Mouse (Mus musculus) left cerebral cortex, adult 18-20 months (tissue): ENCODE measurements at regions not wholly inside any gene's neighbourhood (a gene's known extent, or its start where the extent isn't known, plus 50 kb on each side); places are given as distances from the start of the nearest gene placed in this dataset.
"Not testable (repeated sequence)": the region's sequence is repeated elsewhere in the genome, so short reads cannot be mapped to it uniquely, and the experiment has no call there.

Source experiments
- DNase-seq, 2 experiments: peaks; one replicate each; pipeline ENCODE4 v3.0.0; 2021 to 2022; ENCODE audit warnings: low spot score in 2 of 2, mixed read lengths in 1 of 2

DNA sequence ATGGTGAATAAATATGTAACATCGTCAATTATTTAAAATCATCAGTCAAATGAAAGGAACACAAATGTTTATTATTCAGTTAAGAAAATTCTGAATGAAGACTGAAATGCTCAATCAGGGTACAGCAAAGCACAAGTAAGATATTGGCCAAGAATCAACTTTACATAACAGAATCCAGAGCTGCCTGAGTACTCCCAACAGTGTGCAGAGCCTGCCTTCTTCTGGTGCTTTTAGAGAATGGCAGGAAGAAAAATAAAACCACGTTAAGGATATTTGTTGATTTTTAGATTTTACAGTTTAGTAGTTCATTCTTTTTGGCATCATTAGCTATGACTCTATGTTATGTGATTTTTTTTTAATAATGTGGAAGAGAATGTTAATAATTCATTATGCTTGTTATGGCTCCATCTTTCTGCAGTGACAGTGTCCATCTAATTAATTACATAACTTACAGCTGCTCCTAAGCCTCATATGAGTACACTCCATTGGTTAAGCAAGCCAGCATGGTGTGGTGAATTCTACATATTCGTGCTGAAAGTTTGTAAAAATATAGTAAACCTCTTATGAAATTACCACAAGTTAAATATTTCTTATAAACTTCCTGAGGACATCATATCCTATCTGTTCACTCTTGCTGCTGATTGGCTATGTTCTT is 579.0 kb downstream of the Kcna4 start:
- DNase-seq = peak in 1 of 2 experiments; percentile 18

DNA sequence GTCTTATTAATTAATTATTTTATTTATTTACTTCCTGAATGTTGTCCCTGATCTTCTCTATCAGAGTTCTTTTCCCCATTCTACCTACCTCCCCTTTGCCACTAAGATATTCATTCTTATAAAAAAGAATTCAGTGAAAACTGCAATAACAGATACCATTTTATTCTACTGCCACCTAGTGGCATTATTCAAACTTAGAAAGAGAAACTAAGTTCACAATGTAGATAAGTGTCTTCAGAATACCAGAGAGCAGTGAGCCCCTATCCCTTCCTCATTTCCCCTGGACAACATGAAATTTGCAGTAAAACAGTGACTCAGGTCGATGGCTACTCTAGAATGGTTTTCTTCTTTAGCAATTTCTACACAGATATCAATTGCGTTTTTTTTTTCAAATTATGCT is 589.2 kb downstream of the Kcna4 start:
- no peak for DNase-seq

DNA sequence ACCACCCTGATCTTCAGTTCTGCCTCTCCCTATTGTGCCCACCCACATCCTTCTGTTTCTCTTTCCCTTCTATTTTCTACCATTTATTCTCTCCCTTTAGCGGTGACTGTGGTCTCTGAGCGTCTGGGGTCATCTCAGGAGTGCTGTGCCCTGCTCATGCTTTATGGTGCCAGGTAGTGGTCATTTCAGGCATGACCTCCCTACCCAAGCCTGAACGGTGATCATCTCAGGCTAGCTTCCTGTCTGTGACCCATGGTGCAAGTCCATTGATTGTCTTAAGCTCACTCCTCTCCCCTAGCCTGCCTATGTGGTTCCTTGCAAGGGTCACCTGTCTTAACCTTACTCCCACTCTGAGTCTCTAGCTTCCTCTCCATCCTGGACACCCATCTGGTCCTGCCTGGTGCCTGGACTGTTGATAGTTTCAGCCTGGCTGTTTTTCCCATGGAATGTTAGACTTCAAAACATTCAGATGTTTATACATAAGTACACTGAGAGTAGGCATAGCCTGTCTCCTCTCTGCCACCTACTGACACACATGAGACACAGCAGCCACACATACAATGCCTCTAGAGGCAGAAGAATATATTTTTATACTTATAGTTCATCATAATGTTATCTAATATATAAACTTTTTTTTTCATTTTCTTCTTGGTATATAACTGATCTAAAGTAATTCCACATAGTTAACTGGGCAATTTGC is 595.8 kb downstream of the Kcna4 start:
- no peak for DNase-seq

DNA sequence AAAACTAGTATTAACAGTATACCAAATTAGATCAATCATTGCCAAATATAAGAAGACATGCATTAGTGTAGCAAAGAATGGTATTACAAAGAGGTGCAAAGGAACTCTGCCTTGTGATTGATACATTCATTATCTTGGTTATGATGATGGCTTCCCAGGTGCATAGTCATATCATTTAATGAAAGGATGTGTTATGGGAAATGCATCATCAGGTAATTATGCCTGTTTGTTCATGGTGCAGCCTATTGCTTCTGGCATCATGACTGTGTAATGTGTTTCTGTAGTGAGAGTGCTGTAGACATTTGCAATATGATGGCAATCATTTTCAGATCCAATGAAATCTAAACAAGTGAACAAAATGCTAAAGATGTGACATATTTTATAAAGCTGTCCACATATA is 597.8 kb downstream of the Kcna4 start:
- DNase-seq = no peak

DNA sequence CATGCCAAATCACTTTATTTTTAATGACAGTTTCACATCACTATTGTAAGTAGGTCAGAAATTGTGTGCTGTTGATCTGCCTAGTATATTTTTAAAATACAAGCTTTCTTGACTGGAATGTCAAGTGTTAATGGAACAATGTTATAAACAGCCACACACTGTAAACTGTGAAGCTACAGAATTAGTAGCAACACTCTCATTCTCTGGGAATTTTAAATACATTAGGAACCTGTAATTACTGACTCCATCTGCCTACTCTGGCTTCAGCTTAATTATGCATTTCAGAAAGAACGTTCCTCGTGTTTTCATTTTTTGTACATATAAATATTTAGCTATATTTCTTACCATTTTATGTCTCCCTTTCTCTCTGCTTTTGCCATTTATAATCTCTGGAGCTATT is 634.7 kb downstream of the Kcna4 start:
- DNase-seq = no peak

DNA sequence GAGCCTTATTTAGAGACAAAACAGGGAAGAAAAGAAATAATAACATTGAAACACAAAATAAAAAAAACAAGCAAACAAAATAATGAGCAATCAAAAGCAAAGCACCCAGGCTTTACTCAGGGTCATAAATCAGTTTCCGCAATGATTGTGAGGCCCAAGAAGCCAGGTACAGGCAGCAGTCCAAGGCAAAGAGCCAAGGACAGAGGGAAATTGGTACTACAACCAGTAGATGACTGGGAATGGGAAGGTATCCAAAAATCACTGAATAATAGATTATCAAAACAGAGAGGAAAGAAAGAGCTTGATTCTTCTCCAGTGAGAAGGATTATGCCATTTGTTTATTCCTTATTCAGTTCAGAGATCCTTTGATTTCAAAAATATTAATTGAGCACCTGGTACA is 636.2 kb downstream of the Kcna4 start:
- DNase-seq = no peak

DNA sequence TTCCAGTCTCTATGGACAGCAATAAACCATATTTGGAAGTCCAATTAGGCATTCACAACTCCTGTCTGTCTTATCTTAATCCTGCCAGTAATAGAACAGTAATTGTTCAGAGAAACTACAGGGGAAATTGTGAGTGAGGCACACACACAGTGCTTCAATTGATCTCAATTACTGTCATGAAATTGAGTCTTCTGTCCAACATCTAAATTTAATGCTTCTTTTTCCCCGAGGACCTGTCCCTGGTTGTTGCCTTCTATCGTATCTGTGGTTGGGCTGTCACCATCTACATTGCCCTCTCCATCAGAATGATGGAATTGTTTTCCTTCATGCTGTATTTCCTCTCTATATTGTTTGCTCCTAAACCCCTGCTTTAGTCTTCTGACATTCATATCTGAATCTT is 644.9 kb downstream of the Kcna4 start:
- no peak for DNase-seq

DNA sequence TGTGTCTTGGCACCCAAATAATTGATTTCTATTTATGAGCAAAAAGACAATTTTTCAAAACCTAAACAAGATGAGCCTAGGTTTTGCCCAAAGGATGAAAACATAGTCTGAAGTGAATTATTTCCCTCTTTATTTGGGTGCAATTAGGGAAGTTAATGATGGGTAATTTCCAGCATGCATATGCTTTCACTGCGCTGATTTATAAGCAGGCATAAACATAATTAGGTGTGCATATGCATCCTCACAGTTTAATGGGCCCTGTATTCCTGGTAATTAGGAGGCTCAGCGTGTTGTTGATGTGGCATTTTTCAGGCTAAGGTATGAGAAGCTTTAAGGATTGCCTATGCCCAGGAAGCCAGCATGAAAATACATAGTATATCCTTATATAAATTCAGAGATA is 645.3 kb downstream of the Kcna4 start:
- no peak for DNase-seq

DNA sequence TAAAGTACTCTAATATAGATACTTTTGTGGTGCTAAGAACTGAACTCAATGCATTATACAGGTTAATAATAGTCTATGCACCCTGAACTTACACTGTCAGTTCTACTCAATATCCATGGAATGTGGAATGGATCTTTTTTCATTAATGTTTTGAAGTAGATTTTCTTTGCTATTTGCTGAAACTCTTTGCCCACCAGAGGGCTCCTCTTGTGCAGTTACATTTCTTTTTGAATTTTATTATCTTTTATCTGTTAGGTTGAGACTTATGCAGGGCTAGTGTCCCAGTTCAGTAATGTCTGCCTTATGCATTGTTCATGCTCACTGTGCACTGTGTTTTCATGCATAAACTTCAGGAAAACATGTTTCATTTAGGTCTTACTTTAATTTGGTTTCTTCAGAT is 650.9 kb downstream of the Kcna4 start:
- DNase-seq = no peak

DNA sequence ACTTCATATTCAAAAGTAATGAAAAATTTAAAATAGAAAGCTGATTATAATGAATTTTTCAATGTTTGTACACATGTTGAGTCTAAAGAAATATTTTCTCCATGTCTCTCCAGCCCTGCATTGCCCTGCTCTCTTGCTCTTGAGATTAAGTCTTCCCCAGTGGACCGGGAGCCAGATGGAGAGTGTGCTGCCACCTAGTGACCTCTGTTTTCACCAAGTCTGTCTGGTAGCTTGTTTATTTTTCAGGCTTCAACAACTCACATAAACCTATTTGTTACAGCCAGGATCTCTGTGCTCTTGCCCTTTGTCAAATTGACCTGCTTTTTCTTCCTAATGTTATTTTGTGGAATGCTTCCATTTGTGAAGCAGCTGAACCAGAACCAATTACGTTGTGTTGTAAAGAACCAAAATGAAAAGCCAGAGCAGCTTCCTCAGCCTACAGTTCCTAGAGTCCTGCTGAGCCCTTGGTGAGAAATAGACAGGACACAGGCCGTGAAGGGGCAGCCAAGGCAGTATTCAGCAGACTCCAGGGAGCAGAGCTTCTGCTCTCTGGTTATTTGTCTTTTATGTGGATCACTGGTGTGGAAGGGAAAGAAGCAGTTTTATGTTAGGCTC is 655.5 kb downstream of the Kcna4 start:
- DNase-seq = peak; percentile 29 to 39

DNA sequence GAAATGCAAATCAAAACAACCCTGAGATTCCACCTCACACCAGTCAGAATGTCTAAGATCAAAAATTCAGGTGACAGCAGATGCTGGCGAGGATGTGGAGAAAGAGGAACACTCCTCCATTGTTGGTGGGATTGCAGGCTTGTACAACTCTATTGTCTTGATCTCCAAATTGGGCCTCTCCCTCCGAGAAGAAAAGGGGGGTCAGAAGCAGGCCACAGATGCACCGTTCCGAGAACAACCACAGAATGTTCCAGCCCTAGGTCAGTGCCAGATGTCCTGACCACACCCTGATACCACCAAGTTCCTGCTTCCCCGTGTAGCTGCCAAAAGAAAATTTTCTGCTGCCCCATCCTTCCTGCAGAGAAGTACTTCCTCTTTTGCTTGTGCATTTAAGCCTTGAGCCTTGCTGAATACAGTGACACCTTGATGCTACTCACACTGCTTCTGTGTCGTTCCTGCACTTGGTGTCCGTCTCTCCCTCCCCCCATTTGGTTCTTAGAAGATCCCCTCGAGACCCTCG is 665.2 kb downstream of the Kcna4 start:
- not testable (repeated sequence) for DNase-seq

DNA sequence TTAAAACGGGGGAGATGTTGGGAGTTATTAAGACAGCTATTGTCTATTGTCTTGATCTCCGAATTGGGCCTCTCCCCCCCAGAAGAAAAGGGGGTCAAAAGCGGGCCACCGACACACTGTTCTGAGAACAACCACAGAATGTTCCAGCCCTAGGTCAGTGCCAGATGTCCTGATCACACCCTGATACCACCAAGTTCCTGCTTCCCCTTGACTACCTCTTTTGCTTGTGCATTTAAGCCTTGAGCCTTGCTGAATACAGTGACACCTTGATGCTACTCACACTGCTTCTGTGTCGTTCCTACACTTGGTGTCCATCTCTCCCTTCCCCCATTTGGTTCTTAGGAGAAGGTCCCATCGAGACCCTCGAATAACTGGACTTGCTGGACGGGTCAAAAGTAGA is 673.5 kb downstream of the Kcna4 start:
- DNase-seq = not testable (repeated sequence)

DNA sequence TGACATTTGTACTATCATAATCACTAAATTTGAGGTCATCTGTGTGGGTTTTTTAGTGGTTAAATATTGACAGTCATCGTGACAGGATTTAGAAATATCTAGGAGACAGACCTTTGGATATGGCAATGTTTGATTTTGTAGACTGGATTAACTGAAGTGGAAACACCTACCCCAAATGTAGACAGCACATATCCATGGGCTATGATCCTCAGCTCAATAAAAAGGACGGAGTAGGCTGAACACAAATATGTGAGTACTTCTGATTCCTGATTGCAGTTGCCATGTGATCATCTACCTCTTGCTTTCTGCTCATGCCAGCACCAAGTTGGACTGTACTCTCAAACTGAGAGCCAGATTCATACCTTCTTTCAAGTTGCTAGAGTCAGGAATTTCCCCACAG is 674.4 kb downstream of the Kcna4 start:
- no peak for DNase-seq

DNA sequence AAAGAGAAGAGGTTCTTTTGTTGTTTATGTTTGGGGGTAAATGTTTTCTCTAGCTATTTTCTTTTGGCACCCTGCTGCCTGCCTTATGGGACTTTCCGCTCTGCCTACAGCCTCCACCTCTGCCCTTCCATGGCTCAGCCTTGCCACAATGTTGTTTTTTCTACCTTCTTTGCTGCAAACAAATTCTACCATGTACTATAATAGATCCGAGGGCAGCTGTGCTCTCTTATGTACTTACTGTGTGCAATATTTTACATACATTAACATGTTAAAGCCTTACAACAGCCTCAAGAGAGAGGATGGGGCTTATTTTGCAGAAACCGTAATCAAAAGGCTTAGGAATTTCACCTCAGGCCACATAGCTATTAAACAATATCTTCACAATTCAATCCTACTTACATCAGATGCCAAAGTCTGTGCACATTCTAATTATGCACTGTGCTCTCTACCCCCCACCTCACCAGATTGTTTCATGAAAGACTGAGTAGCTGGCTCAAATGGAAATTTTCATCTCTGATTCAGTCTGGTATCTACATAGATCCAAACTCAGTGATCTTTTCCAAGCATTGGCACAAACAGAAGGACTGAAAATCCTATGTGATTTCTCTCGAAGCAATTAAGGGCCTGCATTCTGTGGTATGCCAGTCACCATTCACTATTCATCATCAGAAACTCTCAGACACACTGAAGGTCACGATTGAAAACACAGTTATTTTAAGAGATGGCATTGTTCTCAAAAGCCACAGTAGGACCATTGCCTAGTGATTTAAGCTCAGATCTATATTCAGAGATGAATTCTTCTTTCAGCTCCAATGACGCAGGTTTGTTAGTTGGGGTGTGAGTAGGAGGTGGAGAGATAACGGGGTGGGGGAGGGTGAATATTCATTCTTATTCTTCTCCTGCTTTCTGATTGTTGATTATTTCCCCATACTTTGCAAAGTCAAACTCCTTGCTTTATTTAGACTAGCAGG is 675.2 kb downstream of the Kcna4 start:
- no peak for DNase-seq

DNA sequence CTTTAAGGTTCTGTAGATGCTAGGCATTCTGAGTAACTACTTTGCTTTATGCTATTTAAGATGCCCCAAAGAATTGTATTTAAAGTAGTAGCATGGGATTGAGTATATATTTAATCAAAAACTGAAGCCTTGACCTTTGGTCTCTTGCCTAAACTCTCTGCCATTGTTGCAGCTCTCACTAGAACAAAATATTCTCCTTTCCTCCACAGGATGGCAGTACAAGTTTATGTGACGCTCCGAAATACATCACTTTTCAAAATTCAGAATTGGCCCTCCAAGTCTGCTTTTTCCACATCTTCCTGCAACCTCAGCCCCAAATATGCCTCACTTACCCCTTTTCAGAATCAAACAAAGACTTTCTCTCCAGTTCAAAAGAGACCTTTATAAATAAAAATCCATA is 678.1 kb downstream of the Kcna4 start:
- peak in 1 of 2 experiments; percentile 5 for DNase-seq

DNA sequence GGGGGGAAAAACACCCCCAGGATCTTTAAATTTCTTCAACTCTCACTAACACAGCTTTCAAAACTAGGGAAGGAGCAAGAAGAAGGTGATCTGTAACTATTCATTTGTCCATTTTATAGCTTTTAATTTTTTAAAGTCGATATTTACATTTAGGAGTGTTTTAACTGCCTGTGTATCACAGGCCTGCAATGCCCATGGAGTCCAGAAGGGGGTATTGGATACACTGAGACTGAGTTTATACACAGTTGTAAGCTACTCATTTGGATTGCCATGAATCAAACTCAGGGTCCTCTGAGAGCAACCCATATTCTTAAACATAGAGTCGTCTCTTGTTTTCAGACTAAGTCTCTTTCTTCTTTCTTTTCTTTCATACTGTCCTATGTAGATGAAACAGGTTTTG is 679.1 kb downstream of the Kcna4 start:
- DNase-seq = no peak

DNA sequence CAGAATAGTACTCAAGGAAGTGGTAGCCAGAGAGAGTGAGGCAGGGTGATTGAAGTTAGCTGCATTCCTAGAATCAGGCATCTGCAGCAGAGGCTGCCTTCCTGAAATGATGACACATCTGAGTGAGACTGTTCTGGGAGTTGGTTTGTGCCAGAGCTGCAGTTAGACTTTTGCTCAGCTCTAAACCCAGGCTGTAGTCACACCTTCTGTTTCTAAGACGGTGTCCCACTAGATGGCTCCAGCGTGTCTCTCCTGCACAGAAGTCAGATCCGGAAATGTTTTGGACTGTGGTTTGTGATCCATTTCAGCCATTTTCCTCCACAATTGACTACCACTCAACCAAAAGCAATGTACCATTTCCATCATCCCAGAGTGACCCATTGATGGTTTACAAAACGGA is 683.1 kb downstream of the Kcna4 start:
- peak; percentile 15 to 35 for DNase-seq

DNA sequence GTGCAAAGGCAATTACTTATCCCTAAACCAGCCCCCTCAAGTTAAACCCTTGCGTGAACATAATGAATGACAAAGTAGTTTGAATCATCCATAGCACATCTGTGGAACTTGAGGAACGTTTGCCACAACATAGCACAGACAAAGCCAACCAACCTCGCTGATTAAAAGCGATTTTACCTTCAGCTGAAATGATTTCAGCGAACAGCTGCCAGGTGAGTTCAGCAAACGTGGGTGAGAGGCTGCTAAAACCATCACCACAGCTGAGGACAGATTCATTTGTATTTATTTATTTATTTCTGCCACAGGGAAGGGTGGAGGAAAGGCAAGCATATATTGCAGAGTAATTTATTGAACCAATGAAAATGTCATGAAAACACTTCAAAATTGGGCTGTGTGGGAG is 704.4 kb downstream of the Kcna4 start:
- no peak for DNase-seq

DNA sequence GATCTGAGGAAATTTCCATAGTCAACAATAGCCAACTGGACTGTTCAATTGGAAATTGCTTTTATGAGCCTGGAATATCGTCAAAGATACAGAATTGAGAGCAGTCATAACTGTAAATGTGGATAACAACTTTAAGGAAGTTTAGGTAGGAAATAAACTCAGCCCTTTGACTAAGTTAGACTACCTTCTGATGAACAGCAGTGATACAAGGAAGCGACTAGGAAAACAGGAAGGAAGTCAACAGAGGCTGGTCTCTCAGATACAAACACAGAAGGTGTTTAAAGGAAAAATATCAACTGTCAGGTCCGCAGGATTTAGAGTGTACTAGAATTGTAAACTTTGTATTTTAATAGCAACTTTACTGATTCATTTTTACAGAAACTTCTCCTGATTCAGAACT is 721.1 kb downstream of the Kcna4 start:
- no peak for DNase-seq

DNA sequence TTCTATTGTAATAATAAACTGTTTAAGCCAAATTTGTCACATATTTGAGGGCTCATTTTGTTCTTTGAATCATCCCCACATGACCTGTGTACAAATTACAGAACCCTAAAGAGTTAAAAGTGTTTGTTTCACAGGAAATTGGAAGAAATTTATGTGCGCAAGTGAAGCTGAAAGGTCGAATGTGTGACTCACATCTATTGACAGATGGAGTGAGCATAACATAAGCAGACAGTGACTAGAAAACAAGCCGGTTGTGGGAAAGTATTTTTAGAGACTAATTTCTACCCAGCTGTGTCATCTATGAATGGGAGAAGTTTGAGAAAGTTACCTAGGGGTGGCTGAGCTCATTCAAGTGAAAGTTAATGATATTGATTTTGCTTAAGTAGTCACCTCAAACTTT is 732.8 kb downstream of the Kcna4 start:
- no peak for DNase-seq

DNA sequence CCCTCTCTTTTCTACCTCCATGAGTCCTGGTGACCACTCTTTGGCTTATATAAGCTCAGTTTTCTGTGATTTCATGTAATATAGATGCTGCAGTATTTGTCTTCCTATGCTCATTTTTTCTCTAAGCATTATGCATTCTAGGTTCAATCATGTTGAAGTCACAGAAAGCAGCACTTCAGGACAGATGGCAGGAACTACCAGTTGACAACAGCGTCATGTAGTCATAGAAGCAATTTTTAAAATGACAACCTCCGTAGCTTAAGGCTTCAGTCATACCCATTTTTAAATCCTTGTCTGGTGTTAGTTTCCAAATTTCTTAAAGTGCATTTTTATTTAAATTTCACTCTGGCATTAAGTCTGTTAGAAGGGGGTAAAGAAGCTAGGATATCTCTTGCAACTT is 740.2 kb downstream of the Kcna4 start:
- DNase-seq = no peak
